In genomic region chr11:4258657-4259082, GRCm38 (mm10) we compare ENCODE assay signal across 7 mouse cellular contexts. TPM values are rescaled to one million over a fixed set of nuclear protein-coding genes. Genes with fewer than 3 reads are reported as not detected.
DNase-seq lines count a peak whose midpoint lies in the region; ATAC-seq lines count a peak whose summit lies in the region.

No protein-coding gene starts in this region.

- H3K27ac ChIP-seq in embryonic facial prominence, embryonic 10.5 days (replicated peaks): no peak overlapping the region
- H3K27ac ChIP-seq in limb, embryonic 10.5 days: no peak overlapping the region
- H3K27ac ChIP-seq in midbrain, embryonic 12.5 days (replicated peaks): no peak overlapping the region

- H3K9ac ChIP-seq in midbrain, embryonic 12.5 days (replicated peaks): no peak overlapping the region

- peak overlapping the region; percentile 38 for H3K4me3 ChIP-seq in embryonic facial prominence, embryonic 10.5 days
- H3K4me3 ChIP-seq in limb, embryonic 10.5 days: 0 out of 2 replicates have a peak overlapping the region, but pooled peaks have one; percentile 11
- H3K4me3 ChIP-seq in midbrain, embryonic 12.5 days: peak overlapping the region; percentile 13; the same call in 1 of the 2 replicates

- peak overlapping the region; percentile 49 for H3K4me2 ChIP-seq in midbrain, embryonic 12.5 days (replicated peaks)

- 1% methylated on average over 7 of the region's 7 CpGs for WGBS in embryonic facial prominence, embryonic 10.5 days
- WGBS in limb, embryonic 10.5 days: 1% methylated on average over 7 of the region's 7 CpGs
- WGBS in midbrain, embryonic 12.5 days: under 1% methylated on average over 7 of the region's 7 CpGs

- no peaks in the 10 kb centered on the region for H3K9me3 ChIP-seq in embryonic facial prominence, embryonic 10.5 days
- no peaks in the 10 kb centered on the region for H3K9me3 ChIP-seq in limb, embryonic 10.5 days (replicated peaks)
- no peaks in the 10 kb centered on the region for H3K9me3 ChIP-seq in midbrain, embryonic 12.5 days

- DNase-seq in adrenal gland, postnatal 14 days: peak; percentile 85
- DNase-seq in embryonic facial prominence, embryonic 10.5 days (ENCODE audit: low spot score): peak; percentile 84
- peak; percentile 97 for DNase-seq in heart, adult 11 months
- DNase-seq in kidney, adult 11 months: peak; percentile 73
- DNase-seq in limb, embryonic 10.5 days (ENCODE audit: low spot score): peak; percentile 89
- DNase-seq in skeletal muscle tissue, adult 2 months (ENCODE audit: low read depth, low spot score): peak; percentile 71

- no peaks in the 10 kb centered on the region for H3K36me3 ChIP-seq in embryonic facial prominence, embryonic 10.5 days (replicated peaks)
- no peaks in the 10 kb centered on the region for H3K36me3 ChIP-seq in limb, embryonic 10.5 days
- no peaks in the 10 kb centered on the region for H3K36me3 ChIP-seq in midbrain, embryonic 12.5 days

- ATAC-seq in midbrain, embryonic 12.5 days (ENCODE audit: low FRiP score, low read depth): peak; percentile 47

- peaks cover 32% of the 10 kb centered on the region for H3K27me3 ChIP-seq in embryonic facial prominence, embryonic 10.5 days (replicated peaks; ENCODE audit: low read depth, poor library complexity, severe bottlenecking)
- peaks cover 11% of the 10 kb centered on the region; the same call in 1 of the 2 replicates for H3K27me3 ChIP-seq in limb, embryonic 10.5 days (ENCODE audit: low read depth, poor library complexity, severe bottlenecking)
- H3K27me3 ChIP-seq in midbrain, embryonic 12.5 days: peaks cover 27% of the 10 kb centered on the region

- H3K4me1 ChIP-seq in embryonic facial prominence, embryonic 10.5 days: peaks cover 38% of the 10 kb centered on the region
- H3K4me1 ChIP-seq in limb, embryonic 10.5 days: peaks cover 39% of the 10 kb centered on the region
- peaks cover 16% of the 10 kb centered on the region; the same call in 1 of the 2 replicates for H3K4me1 ChIP-seq in midbrain, embryonic 12.5 days

RNA-seq across cellular contexts. Expression of gene Lif, which starts 1.3 kb away (rescaled TPM):
- 0.44 and 0.90 TPM in 2 replicates for total RNA-seq in adrenal gland, postnatal 14 days (2021)
- polyA plus RNA-seq in embryonic facial prominence, embryonic 10.5 days (2016; fragmentation: Nextera tagmentation; extraction: Ambion mirVana): 0.09 and 0.36 TPM in 2 replicates
- 0.05 and 0.06 TPM in 2 replicates for polyA plus RNA-seq in limb, embryonic 10.5 days (2016; fragmentation: Nextera tagmentation; extraction: Ambion mirVana)
- 0.05 TPM in 1 of 2 replicates, not detected in the other for polyA plus RNA-seq in midbrain, embryonic 12.5 days (2016; fragmentation: Nextera tagmentation; extraction: Ambion mirVana)

RNA-seq across cellular contexts. Expression of gene Osm, which starts 22.4 kb away (rescaled TPM):
- total RNA-seq in adrenal gland, postnatal 14 days (2021): 0.41 TPM in 1 of 2 replicates, not detected in the other
- polyA plus RNA-seq in embryonic facial prominence, embryonic 10.5 days (2016; fragmentation: Nextera tagmentation; extraction: Ambion mirVana): not detected in 2 replicates
- not detected in 2 replicates for polyA plus RNA-seq in limb, embryonic 10.5 days (2016; fragmentation: Nextera tagmentation; extraction: Ambion mirVana)
- polyA plus RNA-seq in midbrain, embryonic 12.5 days (2016; fragmentation: Nextera tagmentation; extraction: Ambion mirVana): not detected in 2 replicates

RNA-seq across cellular contexts. Expression of gene Castor1, which starts 40.6 kb away (rescaled TPM):
- total RNA-seq in adrenal gland, postnatal 14 days (2021): 6.1 and 8.5 TPM in 2 replicates
- polyA plus RNA-seq in embryonic facial prominence, embryonic 10.5 days (2016; fragmentation: Nextera tagmentation; extraction: Ambion mirVana): 2.2 and 2.4 TPM in 2 replicates
- 1.8 and 2.1 TPM in 2 replicates for polyA plus RNA-seq in limb, embryonic 10.5 days (2016; fragmentation: Nextera tagmentation; extraction: Ambion mirVana)
- polyA plus RNA-seq in midbrain, embryonic 12.5 days (2016; fragmentation: Nextera tagmentation; extraction: Ambion mirVana): 2.1 and 2.9 TPM in 2 replicates
